ENCODE assay signal across 26 mouse cellular contexts in the genomic region with DNA sequence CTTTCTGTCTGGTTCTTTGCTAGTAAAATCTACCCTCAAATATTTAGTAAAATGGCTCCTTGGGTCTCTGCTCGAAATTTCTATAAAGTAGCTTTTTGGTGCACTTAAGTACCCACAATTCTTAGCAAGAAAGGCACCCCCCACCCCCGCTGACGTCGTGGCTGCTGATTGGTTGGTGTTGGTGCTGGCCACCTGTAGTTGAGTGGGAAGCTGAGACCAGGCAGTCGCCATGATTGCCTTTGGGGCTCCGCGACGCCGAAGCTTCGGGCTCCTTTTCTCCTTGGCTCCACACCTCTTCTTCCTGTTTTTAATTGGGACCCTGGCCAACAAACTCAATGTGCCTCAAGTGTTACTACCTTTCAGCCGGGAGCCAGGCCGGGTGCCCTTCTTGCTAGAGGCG.
"Had no signal": no experiment of that assay in that cellular context is flagged by ENCODE, and none has a peak within 500 bp of the region (broad histone marks: within the 10 kb centered on the region; RNA-seq: fewer than 3 reads in every experiment).

TSS of gene Nup210l (plus strand) at position 195 of the 400 bp plus-strand sequence.

- H3K9ac ChIP-seq: heart, embryonic 12.5 days; hindbrain, embryonic 12.5 days; hindbrain, embryonic 14.5 days; limb, embryonic 12.5 days; liver, embryonic 13.5 days had no signal

- H3K9me3 ChIP-seq: heart, embryonic 10.5 days; heart, embryonic 12.5 days; hindbrain, embryonic 10.5 days; hindbrain, embryonic 12.5 days; limb, embryonic 10.5 days; limb, embryonic 12.5 days; liver, embryonic 13.5 days had no signal

- DNase-seq: gastrocnemius, adult 2 months; gastrocnemius, postnatal 10 days; gastrocnemius, postnatal 25 days; heart, adult 18-20 months; heart, postnatal 10 days; heart, postnatal 4 days; kidney, adult 11 months; kidney, adult 2 months; kidney, adult 9 months; kidney, postnatal 10 days; kidney, postnatal 25 days; kidney, postnatal 4 days; liver; liver, embryonic 13.5 days had no signal

- H3K4me3 ChIP-seq: gastrocnemius, adult 2 months; heart, embryonic 10.5 days; heart, embryonic 12.5 days; hindbrain, embryonic 10.5 days; hindbrain, embryonic 12.5 days; layer of hippocampus, adult 2 months; left cerebral cortex, adult 2 months; limb, embryonic 10.5 days; limb, embryonic 12.5 days; liver, embryonic 13.5 days had no signal

- H3K27me3 ChIP-seq: heart, embryonic 12.5 days; hindbrain, embryonic 12.5 days; limb, embryonic 12.5 days; liver, embryonic 13.5 days had no signal

- H3K4me2 ChIP-seq: heart, embryonic 12.5 days; hindbrain, embryonic 12.5 days; hindbrain, embryonic 14.5 days; limb, embryonic 12.5 days; liver, embryonic 11.5 days; liver, embryonic 13.5 days had no signal

- H3K27ac ChIP-seq: gastrocnemius, adult 2 months; heart, embryonic 10.5 days; hindbrain, embryonic 10.5 days; hindbrain, embryonic 12.5 days; hindbrain, embryonic 14.5 days; layer of hippocampus, adult 2 months; left cerebral cortex, adult 2 months; limb, embryonic 10.5 days; limb, embryonic 12.5 days; liver, embryonic 13.5 days had no signal

- H3K4me1 ChIP-seq: heart, embryonic 10.5 days; heart, embryonic 12.5 days; hindbrain, embryonic 10.5 days; hindbrain, embryonic 12.5 days; limb, embryonic 10.5 days; limb, embryonic 12.5 days; liver, embryonic 13.5 days had no signal

- ATAC-seq: hindbrain, embryonic 16.5 days; intestine, embryonic 16.5 days had no signal
